Mouse (Mus musculus) right cerebral cortex, postnatal 4 days (tissue): ENCODE measurements at regions not wholly inside any gene's neighbourhood (a gene's known extent, or its start where the extent isn't known, plus 50 kb on each side); places are given as distances from the start of the nearest gene placed in this dataset.
"Not testable (repeated sequence)": the region's sequence is repeated elsewhere in the genome, so short reads cannot be mapped to it uniquely, and the experiment has no call there.

ENCODE experiments used
- DNase-seq: peaks from one replicate; pipeline ENCODE4 v3.0.0-alpha.2; 2022

- no peak for DNase-seq
Measured at GRCm38 (mm10) chr1:143286274-143286967, 354.0 kb upstream of the B3galt2 start.

GRCm38 (mm10) chr1:143287448-143287847 lies 353.0 kb upstream of the B3galt2 start:
- DNase-seq = no peak

GRCm38 (mm10) chr1:143296555-143296954 lies 343.9 kb upstream of the B3galt2 start:
- no peak for DNase-seq

- DNase-seq = no peak
Measured at GRCm38 (mm10) chr1:143307379-143307778, 333.1 kb upstream of the B3galt2 start.

GRCm38 (mm10) chr1:143318381-143318780 lies 322.1 kb upstream of the B3galt2 start:
- DNase-seq = no peak

- no peak for DNase-seq
Measured at GRCm38 (mm10) chr1:143319568-143319967, 320.9 kb upstream of the B3galt2 start.

GRCm38 (mm10) chr1:143351388-143351787 lies 289.1 kb upstream of the B3galt2 start:
- no peak for DNase-seq

GRCm38 (mm10) chr1:143360256-143360655 lies 280.2 kb upstream of the B3galt2 start:
- not testable (repeated sequence) for DNase-seq

- DNase-seq = no peak
Measured at GRCm38 (mm10) chr1:143391851-143392250, 248.6 kb upstream of the B3galt2 start.
